Mouse (Mus musculus) testis, adult 2 months (tissue): ENCODE data around the gene Tm4sf19.

ENCODE experiments used
- CTCF ChIP-seq: fragments of 200-500 bp; IDR thresholded peaks from 2 replicates; pipeline ENCODE4 v1.5.1; 2012; ENCODE audit warnings: low read depth, mild to moderate bottlenecking, inconsistent platforms, low read length, moderate library complexity; ENCODE audit not compliant: control insufficient read depth, insufficient read depth, insufficient replicate concordance
- POLR2A ChIP-seq: fragments of 200-500 bp; IDR thresholded peaks from 2 replicates; pipeline ENCODE4 v1.6.1; 2012; ENCODE audit warnings: low read depth, mild to moderate bottlenecking, inconsistent platforms, low read length, moderate library complexity; ENCODE audit not compliant: control insufficient read depth

GRCm38 (mm10) chr16:32434066-32434465 lies 33.8 kb downstream of the Tm4sf19 start:
- no peak for TF ChIP-seq CTCF
- no peak for TF ChIP-seq POLR2A
